ENCODE assay signal across 8 mouse cellular contexts in genomic region chr12:85598053-85598452, GRCm38 (mm10). TPM values are rescaled to one million over a fixed set of nuclear protein-coding genes. Genes with fewer than 3 reads are reported as not detected.
A peak's percentile ranks its signal among the peaks of the same experiment; 100 is the strongest.
DNase-seq lines count a peak whose midpoint lies in the region; ATAC-seq lines count a peak whose summit lies in the region.

No protein-coding gene starts in this region.

- WGBS in kidney, embryonic 16.5 days: 57% methylated on average over 11 of the region's 11 CpGs
- 57% methylated on average over 11 of the region's 11 CpGs for WGBS in forebrain, embryonic 12.5 days
- WGBS in limb, embryonic 13.5 days: 61% methylated on average over 11 of the region's 11 CpGs
- WGBS in neural tube, embryonic 15.5 days: 48% methylated on average over 11 of the region's 11 CpGs

- H3K9me3 ChIP-seq in kidney, embryonic 16.5 days (ENCODE audit: low read length): no peaks in the 10 kb centered on the region
- H3K9me3 ChIP-seq in forebrain, embryonic 12.5 days: no peaks in the 10 kb centered on the region
- no peaks in the 10 kb centered on the region for H3K9me3 ChIP-seq in limb, embryonic 13.5 days
- no peaks in the 10 kb centered on the region for H3K9me3 ChIP-seq in neural tube, embryonic 15.5 days (replicated peaks)

- no peak for ATAC-seq in kidney, embryonic 16.5 days (ENCODE audit: low FRiP score, low TSS enrichment)
- no peak for ATAC-seq in forebrain, embryonic 12.5 days (ENCODE audit: low FRiP score)
- ATAC-seq in limb, embryonic 13.5 days (ENCODE audit: low FRiP score, low read depth): no peak
- no peak for ATAC-seq in neural tube, embryonic 15.5 days (ENCODE audit: low FRiP score)

- H3K4me2 ChIP-seq in kidney, embryonic 16.5 days (replicated peaks; ENCODE audit: low read depth, low read length): peak overlapping the region; percentile 78
- peak overlapping the region; percentile 95 for H3K4me2 ChIP-seq in forebrain, embryonic 12.5 days
- peak overlapping the region; percentile 81 for H3K4me2 ChIP-seq in limb, embryonic 13.5 days (replicated peaks)
- peak overlapping the region; percentile 63 for H3K4me2 ChIP-seq in neural tube, embryonic 15.5 days

- no peak overlapping the region for H3K9ac ChIP-seq in kidney, embryonic 16.5 days (replicated peaks; ENCODE audit: low read length)
- H3K9ac ChIP-seq in forebrain, embryonic 12.5 days: peak overlapping the region; percentile 80; the same call in 1 of the 2 replicates
- H3K9ac ChIP-seq in limb, embryonic 13.5 days: peak overlapping the region; percentile 93; the same call in 1 of the 2 replicates
- 0 out of 2 replicates have a peak overlapping the region, but pooled peaks have one; percentile 94 for H3K9ac ChIP-seq in neural tube, embryonic 15.5 days (replicated peaks)

- no peaks in the 10 kb centered on the region for H3K36me3 ChIP-seq in kidney, embryonic 16.5 days (ENCODE audit: insufficient read depth, low read length)
- no peaks in the 10 kb centered on the region for H3K36me3 ChIP-seq in forebrain, embryonic 12.5 days (replicated peaks)
- H3K36me3 ChIP-seq in limb, embryonic 13.5 days: no peaks in the 10 kb centered on the region
- H3K36me3 ChIP-seq in neural tube, embryonic 15.5 days: no peaks in the 10 kb centered on the region

- peak overlapping the region; percentile 80; the same call in 1 of the 2 replicates for H3K4me3 ChIP-seq in kidney, embryonic 16.5 days (ENCODE audit: low read length)
- H3K4me3 ChIP-seq in forebrain, embryonic 12.5 days (replicated peaks): no peak overlapping the region
- peak overlapping the region; percentile 90 for H3K4me3 ChIP-seq in limb, embryonic 13.5 days
- peak overlapping the region; percentile 93 for H3K4me3 ChIP-seq in neural tube, embryonic 15.5 days (replicated peaks)

- no peak for DNase-seq in kidney, adult 8-10 months
- no peak for DNase-seq in urinary bladder, postnatal 25 days (ENCODE audit: low spot score)
- DNase-seq in retina, embryonic 14.5 days (ENCODE audit: low spot score): no peak
- DNase-seq in Muller cell, postnatal 12 days (ENCODE audit: inconsistent ontology term): no peak

- H3K27me3 ChIP-seq in kidney, embryonic 16.5 days (ENCODE audit: insufficient read depth, low read length): peaks cover 4% of the 10 kb centered on the region; the same call in 1 of the 2 replicates
- peaks cover 44% of the 10 kb centered on the region for H3K27me3 ChIP-seq in forebrain, embryonic 12.5 days
- H3K27me3 ChIP-seq in limb, embryonic 13.5 days: peaks cover 20% of the 10 kb centered on the region
- no peaks in the 10 kb centered on the region for H3K27me3 ChIP-seq in neural tube, embryonic 15.5 days (replicated peaks)

- H3K4me1 ChIP-seq in kidney, embryonic 16.5 days (ENCODE audit: insufficient read depth, low read length): peaks cover 38% of the 10 kb centered on the region
- peaks cover 22% of the 10 kb centered on the region for H3K4me1 ChIP-seq in forebrain, embryonic 12.5 days
- H3K4me1 ChIP-seq in limb, embryonic 13.5 days: peaks cover 38% of the 10 kb centered on the region
- peaks cover 47% of the 10 kb centered on the region for H3K4me1 ChIP-seq in neural tube, embryonic 15.5 days

- H3K27ac ChIP-seq in kidney, embryonic 16.5 days (ENCODE audit: low read length): no peak overlapping the region; the same call in 1 of the 2 replicates
- no peak overlapping the region for H3K27ac ChIP-seq in forebrain, embryonic 12.5 days
- no peak overlapping the region for H3K27ac ChIP-seq in limb, embryonic 13.5 days
- peak overlapping the region; percentile 93 for H3K27ac ChIP-seq in neural tube, embryonic 15.5 days (replicated peaks)

RNA-seq across cellular contexts. Expression of gene Jdp2, which starts 0.8 kb away (rescaled TPM):
- polyA plus RNA-seq in kidney, embryonic 16.5 days (2015; fragmentation: Nextera tagmentation; extraction: Ambion mirVana): 0.21 and 0.32 TPM in 2 replicates
- 0.47 and 0.56 TPM in 2 replicates for polyA plus RNA-seq in forebrain, embryonic 12.5 days (2016; fragmentation: Nextera tagmentation; extraction: Ambion mirVana)
- 0.89 and 1.2 TPM in 2 replicates for polyA plus RNA-seq in limb, embryonic 13.5 days (2015; fragmentation: Nextera tagmentation; extraction: Ambion mirVana)
- 0.68 and 0.69 TPM in 2 replicates for polyA plus RNA-seq in neural tube, embryonic 15.5 days (2015; fragmentation: Nextera tagmentation; extraction: Ambion mirVana)
